Mouse (Mus musculus): ENCODE measurements around the gene Srcin1. TPM values are rescaled to one million over a fixed set of nuclear protein-coding genes. Genes with fewer than 3 reads are reported as not detected.

Gene Srcin1
- total and polyA plus RNA-seq, 2 experiments from 2014 or later, result 14.3 to 141 TPM

DNA sequence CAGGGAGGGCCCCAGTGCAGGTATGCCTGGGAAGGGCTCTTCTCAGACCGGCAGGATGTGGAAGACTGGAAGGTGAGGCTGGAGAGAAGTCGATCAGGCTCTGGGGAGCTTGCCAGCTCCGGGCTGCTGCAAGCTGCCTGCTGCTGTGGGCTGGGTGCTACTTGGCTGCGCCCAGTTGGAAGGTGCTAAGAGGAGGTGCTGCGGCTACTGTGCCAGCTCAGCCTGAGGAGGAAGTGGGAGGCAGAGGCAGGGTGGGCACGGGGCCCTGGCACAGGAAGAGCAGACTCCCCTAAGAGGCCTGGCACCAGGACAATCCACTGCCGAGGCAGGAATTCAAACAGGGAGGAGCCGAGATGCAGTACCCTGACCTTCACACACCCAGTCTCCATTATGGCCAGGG is 35.1 kb upstream of the Srcin1 start:
- H3K9ac ChIP-seq (replicated peaks; ENCODE audit: low read length), result no peak overlapping the region
- no peak overlapping the region for H3K27ac ChIP-seq
- no peak for DNase-seq (ENCODE audit: low spot score)
- no peaks in the 10 kb centered on the region for H3K36me3 ChIP-seq (ENCODE audit: insufficient read depth, low read length)
- no peaks in the 10 kb centered on the region for H3K9me3 ChIP-seq (ENCODE audit: low read length)
- no peak for ATAC-seq
- no peaks in the 10 kb centered on the region for H3K27me3 ChIP-seq (ENCODE audit: insufficient read depth, low read length)
- no peak overlapping the region for H3K4me2 ChIP-seq (ENCODE audit: low read depth, low read length)
- no peak for TF ChIP-seq CTCF (IDR thresholded peaks at IDR 0.05; ENCODE audit: low read depth)
- WGBS, result 55% methylated on average over 8 of the region's 8 CpGs
- no peak overlapping the region for H3K4me3 ChIP-seq (ENCODE audit: low read length)
- H3K4me1 ChIP-seq (ENCODE audit: insufficient read depth, low read length), result no peaks in the 10 kb centered on the region

DNA sequence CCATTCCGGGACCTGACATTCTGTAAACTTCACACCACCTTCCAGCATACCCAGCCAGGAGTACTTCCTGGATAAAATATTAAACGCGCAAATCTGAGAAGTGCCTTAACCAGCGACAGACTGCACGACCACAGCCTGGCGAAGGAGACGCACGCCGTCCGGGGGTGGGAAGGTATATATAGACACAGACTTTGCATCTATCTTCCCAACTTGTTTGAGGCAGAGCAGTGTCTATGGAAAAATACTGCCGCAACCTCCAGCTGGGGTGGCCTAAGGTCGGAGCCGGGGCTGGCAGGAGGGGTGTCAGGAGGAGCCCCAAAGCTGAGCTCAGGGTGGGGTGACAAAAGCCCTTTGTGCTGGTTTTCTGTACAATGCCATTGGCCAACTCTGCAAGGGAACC is 33.8 kb upstream of the Srcin1 start:
- Histone ChIP-seq H3K36me3 (ENCODE audit: insufficient read depth, low read length) (no peaks in the 10 kb centered on the region), H3K4me1 (ENCODE audit: insufficient read depth, low read length) (no peaks in the 10 kb centered on the region), H3K4me3 (ENCODE audit: low read length) (no peak overlapping the region), H3K27ac (no peak overlapping the region), H3K9ac (replicated peaks; ENCODE audit: low read length) (no peak overlapping the region), H3K27me3 (ENCODE audit: insufficient read depth, low read length) (no peaks in the 10 kb centered on the region), H3K9me3 (ENCODE audit: low read length) (no peaks in the 10 kb centered on the region), H3K4me2 (ENCODE audit: low read depth, low read length) (no peak overlapping the region)
- TF ChIP-seq CTCF (IDR thresholded peaks at IDR 0.05; ENCODE audit: low read depth), result no peak
- no peak for DNase-seq (ENCODE audit: low spot score)
- WGBS, result 88% methylated on average over 13 of the region's 13 CpGs
- no peak for ATAC-seq

DNA sequence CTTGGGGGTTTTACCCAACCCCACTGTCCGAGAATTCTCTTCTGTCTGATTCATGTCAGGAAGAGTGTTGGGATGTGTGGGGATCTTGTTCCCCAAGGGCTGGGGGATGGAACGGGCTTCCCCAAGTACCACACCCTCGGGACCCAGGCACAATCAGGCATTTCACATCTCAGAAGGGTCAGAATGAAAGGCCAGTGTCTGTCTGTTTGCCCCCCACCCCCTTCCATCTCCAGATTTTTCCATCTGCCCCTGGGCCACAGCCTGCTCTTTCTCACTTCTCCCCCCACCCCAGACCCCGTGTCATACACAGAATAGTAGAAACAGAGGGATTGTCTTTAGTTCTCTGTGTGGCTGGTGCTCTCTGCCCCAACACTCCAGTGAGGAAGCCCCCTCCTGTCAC is 32.9 kb upstream of the Srcin1 start:
- H3K4me2 ChIP-seq (ENCODE audit: low read depth, low read length), result no peak overlapping the region
- no peak for DNase-seq (ENCODE audit: low spot score)
- no peak overlapping the region for H3K27ac ChIP-seq
- no peaks in the 10 kb centered on the region for H3K4me1 ChIP-seq (ENCODE audit: insufficient read depth, low read length)
- no peak for ATAC-seq
- 65% methylated on average over 4 of the region's 4 CpGs for WGBS
- no peak overlapping the region for H3K4me3 ChIP-seq (ENCODE audit: low read length)
- TF ChIP-seq CTCF (IDR thresholded peaks at IDR 0.05; ENCODE audit: low read depth), result no peak
- H3K27me3 ChIP-seq (ENCODE audit: insufficient read depth, low read length), result no peaks in the 10 kb centered on the region
- no peak overlapping the region for H3K9ac ChIP-seq (replicated peaks; ENCODE audit: low read length)
- no peaks in the 10 kb centered on the region for H3K36me3 ChIP-seq (ENCODE audit: insufficient read depth, low read length)
- H3K9me3 ChIP-seq (ENCODE audit: low read length), result no peaks in the 10 kb centered on the region

DNA sequence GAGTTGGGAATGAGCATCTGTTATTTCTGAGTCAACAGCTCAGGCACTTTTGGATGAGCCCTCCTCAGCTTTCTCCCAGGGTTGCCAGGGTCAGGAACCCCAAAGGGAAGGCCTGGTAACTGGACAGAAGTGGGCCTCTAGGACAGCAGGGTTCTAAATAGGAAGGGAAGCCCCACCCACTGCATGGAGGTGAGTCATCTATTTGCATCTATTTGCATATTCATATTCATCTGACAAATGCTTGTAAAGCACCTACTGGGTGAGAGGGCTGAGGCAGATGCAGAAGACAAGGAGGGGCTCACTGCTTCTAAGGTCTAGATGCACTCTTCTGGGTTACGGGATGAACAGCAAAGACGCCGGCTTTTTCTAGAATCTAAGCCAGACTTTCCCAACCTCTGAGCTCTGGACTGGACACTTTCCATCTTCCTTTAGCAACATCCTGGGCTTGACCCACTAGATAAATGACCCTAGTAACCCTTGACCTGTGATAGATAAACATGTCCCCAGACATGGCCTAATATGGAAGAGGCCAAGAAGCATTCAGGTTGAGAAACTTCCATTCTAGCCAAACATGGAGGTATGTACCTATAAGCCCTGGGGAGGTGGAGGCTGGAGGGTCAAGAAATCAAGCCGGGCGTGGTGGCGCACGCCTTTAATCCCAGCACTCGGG is 31.2 kb upstream of the Srcin1 start:
- H3K36me3 ChIP-seq (ENCODE audit: insufficient read depth, low read length), result no peaks in the 10 kb centered on the region
- H3K4me3 ChIP-seq (ENCODE audit: low read length), result no peak overlapping the region
- no peak for TF ChIP-seq CTCF (IDR thresholded peaks at IDR 0.05; ENCODE audit: low read depth)
- no peak overlapping the region for H3K9ac ChIP-seq (replicated peaks; ENCODE audit: low read length)
- H3K9me3 ChIP-seq (ENCODE audit: low read length), result no peaks in the 10 kb centered on the region
- no peak overlapping the region for H3K4me2 ChIP-seq (ENCODE audit: low read depth, low read length)
- ATAC-seq, result no peak
- no peaks in the 10 kb centered on the region for H3K4me1 ChIP-seq (ENCODE audit: insufficient read depth, low read length)
- 94% methylated on average over 7 of the region's 8 CpGs for WGBS
- no peak for DNase-seq (ENCODE audit: low spot score)
- no peak overlapping the region for H3K27ac ChIP-seq
- no peaks in the 10 kb centered on the region for H3K27me3 ChIP-seq (ENCODE audit: insufficient read depth, low read length)

DNA sequence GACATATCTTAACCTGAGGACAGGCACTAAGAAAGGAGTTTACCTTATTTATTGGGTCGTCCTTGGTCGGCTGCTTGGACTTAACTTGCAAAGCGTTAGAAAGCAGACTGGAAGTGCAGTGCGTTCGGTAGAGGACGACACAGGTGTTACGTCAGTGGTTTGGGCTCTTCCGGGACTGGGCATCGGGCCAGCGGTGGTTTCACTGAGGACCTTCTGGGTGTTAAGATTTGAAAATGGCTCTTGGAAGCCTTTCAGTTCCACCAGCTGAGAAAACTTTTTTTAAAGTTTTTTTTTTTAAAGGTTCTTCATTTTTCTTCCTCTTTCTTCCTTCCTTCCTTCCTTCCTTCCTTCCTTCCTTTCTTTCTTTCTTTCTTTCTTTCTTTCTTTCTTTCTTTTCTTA is 27.9 kb upstream of the Srcin1 start:
- no peak overlapping the region for H3K27ac ChIP-seq
- TF ChIP-seq CTCF (IDR thresholded peaks at IDR 0.05; ENCODE audit: low read depth), result no peak
- H3K27me3 ChIP-seq (ENCODE audit: insufficient read depth, low read length), result no peaks in the 10 kb centered on the region
- no peak for DNase-seq (ENCODE audit: low spot score)
- ATAC-seq, result no peak
- no peaks in the 10 kb centered on the region for H3K9me3 ChIP-seq (ENCODE audit: low read length)
- 75% methylated on average over 10 of the region's 10 CpGs for WGBS
- H3K9ac ChIP-seq (replicated peaks; ENCODE audit: low read length), result no peak overlapping the region
- no peaks in the 10 kb centered on the region for H3K36me3 ChIP-seq (ENCODE audit: insufficient read depth, low read length)
- no peaks in the 10 kb centered on the region for H3K4me1 ChIP-seq (ENCODE audit: insufficient read depth, low read length)
- no peak overlapping the region for H3K4me3 ChIP-seq (ENCODE audit: low read length)
- H3K4me2 ChIP-seq (ENCODE audit: low read depth, low read length), result no peak overlapping the region

DNA sequence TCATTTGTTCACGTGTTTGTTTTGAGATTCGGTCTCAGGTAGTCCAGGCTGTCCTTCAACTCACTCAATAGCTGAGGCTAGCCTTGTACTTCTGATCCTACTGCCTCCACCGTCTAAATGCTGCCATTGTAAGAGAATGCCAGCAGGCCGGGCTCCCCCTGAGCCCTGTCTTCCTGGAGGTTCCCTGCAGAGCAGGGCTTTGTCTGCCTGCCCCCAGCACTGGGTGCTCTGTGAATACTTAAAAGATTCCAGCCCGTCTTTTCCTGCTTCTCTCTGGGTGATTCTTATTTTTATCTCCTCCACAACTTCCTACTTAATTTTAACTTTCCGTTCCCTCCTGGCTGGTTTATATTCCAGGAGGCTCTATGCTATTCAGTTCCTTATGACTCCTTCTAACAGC is 26.2 kb upstream of the Srcin1 start:
- Histone ChIP-seq H3K9ac (replicated peaks; ENCODE audit: low read length) (no peak overlapping the region), H3K27me3 (ENCODE audit: insufficient read depth, low read length) (no peaks in the 10 kb centered on the region), H3K4me3 (ENCODE audit: low read length) (no peak overlapping the region), H3K9me3 (ENCODE audit: low read length) (no peaks in the 10 kb centered on the region), H3K36me3 (ENCODE audit: insufficient read depth, low read length) (no peaks in the 10 kb centered on the region), H3K4me2 (ENCODE audit: low read depth, low read length) (no peak overlapping the region), H3K27ac (no peak overlapping the region), H3K4me1 (ENCODE audit: insufficient read depth, low read length) (no peaks in the 10 kb centered on the region)
- ATAC-seq, result no peak
- no peak for DNase-seq (ENCODE audit: low spot score)
- TF ChIP-seq CTCF (IDR thresholded peaks at IDR 0.05; ENCODE audit: low read depth), result no peak
- 18% methylated on average over 6 of the region's 6 CpGs for WGBS

DNA sequence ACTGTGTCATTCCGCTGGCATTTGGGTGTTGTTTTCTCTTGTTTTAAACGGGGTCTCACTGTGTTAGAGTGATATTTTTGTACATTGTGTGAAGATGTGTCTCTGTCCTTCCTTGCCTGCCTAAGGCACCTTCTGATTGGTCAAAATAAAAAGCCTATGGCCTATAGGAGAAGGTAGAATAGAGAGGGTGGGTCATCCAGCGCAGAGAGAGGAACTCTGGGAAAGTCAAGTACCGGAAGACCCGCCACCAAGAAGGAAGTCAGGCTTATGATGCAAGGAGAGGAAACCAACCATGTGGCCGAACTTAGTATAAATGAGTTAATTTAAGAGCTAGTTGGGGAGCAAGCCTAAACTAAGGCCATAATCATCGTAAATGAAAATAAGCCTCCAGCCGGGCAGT is 23.1 kb upstream of the Srcin1 start:
- Histone ChIP-seq H3K9ac (replicated peaks; ENCODE audit: low read length) (no peak overlapping the region), H3K4me3 (ENCODE audit: low read length) (no peak overlapping the region), H3K36me3 (ENCODE audit: insufficient read depth, low read length) (no peaks in the 10 kb centered on the region), H3K9me3 (ENCODE audit: low read length) (no peaks in the 10 kb centered on the region), H3K4me1 (ENCODE audit: insufficient read depth, low read length) (no peaks in the 10 kb centered on the region), H3K27me3 (ENCODE audit: insufficient read depth, low read length) (no peaks in the 10 kb centered on the region), H3K4me2 (ENCODE audit: low read depth, low read length) (no peak overlapping the region), H3K27ac (no peak overlapping the region)
- ATAC-seq (no peak), DNase-seq (ENCODE audit: low spot score) (no peak)
- WGBS, result 89% methylated on average over 8 of the region's 8 CpGs
- TF ChIP-seq CTCF (IDR thresholded peaks at IDR 0.05; ENCODE audit: low read depth), result no peak
